Mouse (Mus musculus) liver, embryonic 13.5 days (tissue): ENCODE measurements around the gene Bmp10. TPM values are rescaled to one million over a fixed set of nuclear protein-coding genes. Genes with fewer than 3 reads are reported as not detected.

Experiments
- ATAC-seq: fragments of 200-750 bp; cut with Nextera tagmentation; 2 replicates; pipeline ENCODE4 v1.8.0; 2017; ENCODE audit warnings: low read depth, mild to moderate bottlenecking, moderate number of reproducible peaks, moderate library complexity
- DNase-seq: peaks from one replicate; pipeline ENCODE4 v3.0.0; 2022
- H3K27ac ChIP-seq: fragments of 300-500 bp; sonication (generic); 2 replicates; pipeline ENCODE4 v1.5.1; 2015; ENCODE audit warnings: moderate library complexity, mild to moderate bottlenecking, inconsistent platforms
- H3K27me3 ChIP-seq: fragments of 300-500 bp; sonication (generic); 2 replicates; pipeline ENCODE4 v1.6.1; 2015; ENCODE audit warnings: mild to moderate bottlenecking, inconsistent platforms
- H3K36me3 ChIP-seq: fragments of 300-500 bp; sonication (generic); 2 replicates; pipeline ENCODE4 v1.6.1; 2015; ENCODE audit warnings: mild to moderate bottlenecking, inconsistent platforms
- H3K4me1 ChIP-seq: fragments of 300-500 bp; sonication (generic); replicated peaks from 2 replicates; pipeline ENCODE4 v1.6.1; 2015; ENCODE audit warnings: inconsistent platforms
- H3K4me2 ChIP-seq: fragments of 300-500 bp; sonication (generic); 2 replicates; pipeline ENCODE4 v1.6.1; 2015; ENCODE audit warnings: inconsistent platforms, mild to moderate bottlenecking, moderate library complexity
- H3K4me3 ChIP-seq: fragments of 300-500 bp; sonication (generic); replicated peaks from 2 replicates; pipeline ENCODE4 v1.5.1; 2015; ENCODE audit warnings: mild to moderate bottlenecking, inconsistent platforms
- H3K9ac ChIP-seq: fragments of 300-500 bp; sonication (generic); 2 replicates; pipeline ENCODE4 v1.6.1; 2015; ENCODE audit warnings: mild to moderate bottlenecking, inconsistent platforms
- H3K9me3 ChIP-seq: fragments of 300-500 bp; sonication (generic); replicated peaks from 2 replicates; pipeline ENCODE4 v1.6.1; 2016; ENCODE audit warnings: inconsistent platforms
- WGBS: fragments of 180-500 bp; shearing (Covaris S2); methylation state at CpG from one replicate; pipeline ENCODE4 v1.1.7; 2015; ENCODE audit not compliant: insufficient replicate concordance; 5-methylcytosine and 5-hydroxymethylcytosine counted together
- polyA plus RNA-seq: library from polyadenylated mRNA; unstranded; fragments of >200 nt; fragmentation: Nextera tagmentation; extraction: Ambion mirVana; gene quantifications from 2 replicates; pipeline ENCODE4 v1.2.1, GENCODE M21; 2015

The Bmp10 gene
- polyA plus RNA-seq, 1 experiment from 2014 or later: 0.12 TPM

- H3K4me2 ChIP-seq: no peak overlapping the region
- no peaks in the 10 kb centered on the region for H3K36me3 ChIP-seq
- no peak overlapping the region for H3K9ac ChIP-seq
- H3K4me1 ChIP-seq: no peaks in the 10 kb centered on the region
- no peaks in the 10 kb centered on the region for H3K9me3 ChIP-seq
- no peaks in the 10 kb centered on the region for H3K27me3 ChIP-seq
- H3K4me3 ChIP-seq: no peak overlapping the region
- ATAC-seq: no peak
- H3K27ac ChIP-seq: no peak overlapping the region
- DNase-seq: no peak
- WGBS: 68% methylated on average over 5 of the region's 5 CpGs
These were observed 56.0 kb downstream of the Bmp10 start for GRCm38 (mm10) chr6:87484806-87485205.

Other genes starting within 250 kb of the Bmp10 start
- gene Antxr1, start 93.2 kb upstream of the Bmp10 start, polyA plus RNA-seq: 0.50 and 0.51 TPM in 2 replicates
- not detected in 2 replicates for gene Gkn1, start 78.1 kb upstream of the Bmp10 start, polyA plus RNA-seq
- not detected in 2 replicates for gene Gkn2, start 55.6 kb upstream of the Bmp10 start, polyA plus RNA-seq
- gene Gkn3, start 40.1 kb upstream of the Bmp10 start, polyA plus RNA-seq: 0.13 TPM in 1 of 2 replicates, not detected in the other
- gene Arhgap25, start 104.3 kb downstream of the Bmp10 start, polyA plus RNA-seq: 2.8 and 3.6 TPM in 2 replicates
- 4.9 and 6.7 TPM in 2 replicates for gene Prokr1, start 161.7 kb downstream of the Bmp10 start, polyA plus RNA-seq
- gene Aplf, start 243.2 kb downstream of the Bmp10 start, polyA plus RNA-seq: 16.6 and 19.8 TPM in 2 replicates